Mouse (Mus musculus) myocyte (in vitro differentiated cells): ENCODE data around the gene Tesc. TPM values are rescaled to one million over a fixed set of nuclear protein-coding genes. Genes with fewer than 3 reads are reported as not detected.

Experiments
- H3K27me3 ChIP-seq: one replicate; pipeline ENCODE4 v1.6.1; 2011; ENCODE audit not compliant: control insufficient read depth, insufficient read depth, insufficient read length
- H3K36me3 ChIP-seq: one replicate; pipeline ENCODE4 v1.6.1; 2011; ENCODE audit not compliant: control insufficient read depth, insufficient read depth
- H3K4me2 ChIP-seq: one replicate; pipeline ENCODE4 v1.6.1; 2011; ENCODE audit warnings: low read depth, control low read depth
- H3K4me3 ChIP-seq: one replicate; pipeline ENCODE4 v1.5.1; 2011; ENCODE audit warnings: mild to moderate bottlenecking, control low read depth, moderate library complexity
- H3K79me2 ChIP-seq: one replicate; pipeline ENCODE4 v1.6.1; 2011; ENCODE audit not compliant: control insufficient read depth, insufficient read depth
- H3ac ChIP-seq: one replicate; pipeline ENCODE4 v1.6.1; 2011; ENCODE audit not compliant: control insufficient read depth, insufficient read length
- CEBPB ChIP-seq: IDR thresholded peaks from 2 replicates; pipeline ENCODE4 v1.6.1; 2011; ENCODE audit warnings: mild to moderate bottlenecking, moderate library complexity; ENCODE audit not compliant: poor library complexity, insufficient read depth, severe bottlenecking
- E2F4 ChIP-seq: IDR thresholded peaks from one replicate; pipeline ENCODE4 v1.6.1; 2011; ENCODE audit warnings: mild to moderate bottlenecking, control low read depth, moderate library complexity; ENCODE audit not compliant: insufficient read depth
- MAX ChIP-seq: IDR thresholded peaks from one replicate; pipeline ENCODE4 v1.6.1; 2011; ENCODE audit warnings: low read depth, mild to moderate bottlenecking, control low read depth
- MYOD1 ChIP-seq, 3 experiments: IDR thresholded peaks; one replicate each; pipeline ENCODE4 v1.6.1; 2011; ENCODE audit warnings: control low read depth in 2 of 3, low read depth in 2 of 3, mild to moderate bottlenecking in 2 of 3, moderate library complexity in 1 of 3; ENCODE audit not compliant: insufficient read length in 2 of 3, control insufficient read depth in 1 of 3
- MYOG ChIP-seq, 3 experiments: IDR thresholded peaks; one replicate each; pipeline ENCODE4 v1.6.1; 2011; ENCODE audit warnings: control low read depth in 2 of 3, low read depth in 2 of 3, mild to moderate bottlenecking in 2 of 3; ENCODE audit not compliant: insufficient read length in 2 of 3, control insufficient read depth in 1 of 3, insufficient read depth in 1 of 3
- POLR2A ChIP-seq: IDR thresholded peaks from one replicate; pipeline ENCODE4 v1.6.1; 2011; ENCODE audit warnings: low read depth, mild to moderate bottlenecking, control low read depth, moderate library complexity; ENCODE audit not compliant: insufficient read length
- POLR2AphosphoS2 ChIP-seq: IDR thresholded peaks from one replicate; pipeline ENCODE4 v1.6.1; 2011; ENCODE audit warnings: low read depth, control low read depth; ENCODE audit not compliant: insufficient read length
- REST ChIP-seq: IDR thresholded peaks from one replicate; pipeline ENCODE4 v1.6.1; 2011; ENCODE audit warnings: mild to moderate bottlenecking, control low read depth, moderate library complexity; ENCODE audit not compliant: insufficient read depth, insufficient read length
- SRF ChIP-seq: IDR thresholded peaks from one replicate; pipeline ENCODE4 v1.6.1; 2011; ENCODE audit warnings: low read depth; ENCODE audit not compliant: control insufficient read depth, insufficient read length
- TCF12 ChIP-seq: IDR thresholded peaks from one replicate; pipeline ENCODE4 v1.6.1; 2011; ENCODE audit warnings: mild to moderate bottlenecking, control low read depth; ENCODE audit not compliant: poor library complexity, insufficient read depth, severe bottlenecking
- TCF3 ChIP-seq: IDR thresholded peaks from one replicate; pipeline ENCODE4 v1.6.1; 2011; ENCODE audit warnings: low read depth, control low read depth; ENCODE audit not compliant: insufficient read length
- USF1 ChIP-seq: IDR thresholded peaks from one replicate; pipeline ENCODE4 v1.6.1; 2011; ENCODE audit warnings: low read depth, mild to moderate bottlenecking, control low read depth, moderate library complexity
- polyA plus RNA-seq: library from polyadenylated mRNA; unstranded; fragments of >200 nt; fragmentation: generic; extraction: Trizol; gene quantifications from one replicate; pipeline ENCODE4 v1.2.1, GENCODE M21; 2012; ENCODE audit warnings: missing spikeins

Tesc gene
- polyA plus RNA-seq, 1 experiment, result 3.1 TPM

DNA sequence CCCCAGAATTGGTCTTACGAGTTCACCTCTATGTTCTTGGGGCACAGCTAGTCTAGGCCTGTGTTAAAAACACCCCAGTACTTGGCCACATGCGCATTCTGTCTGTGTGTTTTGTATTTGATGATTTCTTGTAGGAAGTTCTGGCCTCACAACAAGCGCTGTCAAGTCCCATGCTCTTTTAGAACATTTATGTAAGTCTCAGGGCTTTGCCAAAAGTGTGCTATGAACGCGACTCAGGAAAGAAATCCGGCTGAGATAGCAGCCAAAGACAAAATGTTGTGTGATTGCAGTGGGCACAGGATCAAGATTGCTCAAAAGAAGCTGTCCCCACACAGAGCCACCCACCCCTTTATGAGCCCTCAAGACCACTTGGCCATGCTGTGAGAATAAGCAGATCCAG, 34.0 kb upstream of the Tesc start:
- Histone ChIP-seq H3K27me3 (no peaks in the 10 kb centered on the region), H3K4me2 (no peak overlapping the region), H3K79me2 (no peaks in the 10 kb centered on the region), H3K36me3 (peaks cover 10% of the 10 kb centered on the region), H3ac (no peak overlapping the region), H3K4me3 (no peak overlapping the region)
- TF ChIP-seq MAX (no peak), MYOG (IDR thresholded peaks at IDR 0.05; ENCODE audit: control insufficient read depth in 1 of 3, insufficient read depth in 1 of 3, insufficient read length in 2 of 3, low read depth in 2 of 3) (no peak), POLR2AphosphoS2 (no peak), SRF (no peak), CEBPB (no peak), MYOD1 (IDR thresholded peaks at IDR 0.05; ENCODE audit: control insufficient read depth in 1 of 3, insufficient read length in 2 of 3, low read depth in 2 of 3) (no peak), POLR2A (no peak), TCF3 (no peak), E2F4 (no peak), REST (no peak), USF1 (no peak), TCF12 (no peak)

DNA sequence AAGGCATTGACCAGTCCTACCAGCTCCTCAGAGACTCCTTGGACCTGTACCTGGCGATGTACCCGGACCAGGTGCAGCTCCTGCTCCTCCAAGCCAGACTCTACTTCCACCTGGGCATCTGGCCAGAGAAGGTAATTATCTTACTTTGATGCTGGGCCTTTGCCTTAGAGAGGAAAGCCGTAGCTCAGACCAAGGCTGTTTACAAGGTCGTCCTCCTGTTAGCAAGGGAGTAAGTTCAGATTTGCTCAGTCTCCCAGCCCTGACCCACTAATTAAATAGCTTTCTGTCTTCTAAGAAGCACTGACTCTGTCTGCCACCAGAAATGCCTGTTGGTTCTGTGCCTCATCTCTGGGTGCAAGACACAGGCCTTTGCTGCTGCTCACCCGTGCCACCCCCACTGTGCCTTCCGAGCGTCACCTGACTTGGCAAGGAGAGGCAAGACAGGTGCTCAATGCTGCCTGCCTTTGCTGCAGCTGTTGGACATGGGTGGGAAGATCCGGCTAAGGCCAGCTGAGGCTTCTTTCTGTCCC, 32.1 kb upstream of the Tesc start:
- Histone ChIP-seq H3K79me2 (no peaks in the 10 kb centered on the region), H3K27me3 (no peaks in the 10 kb centered on the region), H3K4me2 (no peak overlapping the region), H3ac (no peak overlapping the region), H3K36me3 (peaks cover 10% of the 10 kb centered on the region), H3K4me3 (no peak overlapping the region)
- TF ChIP-seq USF1, result no peak
- no peak for TF ChIP-seq SRF
- peak in 2 of 3 experiments; percentile 49 to 98 for TF ChIP-seq MYOD1 (IDR thresholded peaks at IDR 0.05; ENCODE audit: control insufficient read depth in 1 of 3, insufficient read length in 2 of 3, low read depth in 2 of 3)
- TF ChIP-seq TCF3, result peak; percentile 28
- no peak for TF ChIP-seq POLR2AphosphoS2
- TF ChIP-seq POLR2A, result no peak
- no peak for TF ChIP-seq CEBPB
- no peak for TF ChIP-seq MAX
- TF ChIP-seq E2F4, result no peak
- no peak for TF ChIP-seq REST
- TF ChIP-seq MYOG (IDR thresholded peaks at IDR 0.05; ENCODE audit: control insufficient read depth in 1 of 3, insufficient read depth in 1 of 3, insufficient read length in 2 of 3, low read depth in 2 of 3), result peak in 2 of 3 experiments; percentile 50 to 89
- no peak for TF ChIP-seq TCF12

DNA sequence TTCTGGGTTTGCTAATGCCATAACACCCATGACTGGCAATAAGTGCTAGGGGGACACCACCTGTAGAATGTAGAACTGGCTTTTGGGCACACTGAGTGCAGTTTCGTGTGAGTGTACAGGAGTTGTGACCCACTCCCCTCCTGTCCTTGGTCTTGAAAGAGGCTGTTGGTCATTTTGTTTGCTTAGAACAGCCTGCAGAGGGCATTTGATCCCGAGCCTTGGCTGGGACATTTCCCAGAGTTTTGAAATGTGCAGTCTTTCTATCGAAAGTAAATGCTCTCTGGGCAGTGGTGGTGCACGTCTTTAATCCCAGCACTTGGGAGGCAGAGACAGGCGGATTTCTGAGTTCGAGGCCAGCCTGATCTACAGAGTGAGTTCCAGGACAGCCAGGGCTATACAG, 31.6 kb upstream of the Tesc start:
- H3K27me3 ChIP-seq, result no peaks in the 10 kb centered on the region
- no peaks in the 10 kb centered on the region for H3K79me2 ChIP-seq
- no peak overlapping the region for H3K4me3 ChIP-seq
- H3ac ChIP-seq, result no peak overlapping the region
- no peak overlapping the region for H3K4me2 ChIP-seq
- peaks cover 10% of the 10 kb centered on the region for H3K36me3 ChIP-seq
- TF ChIP-seq MYOG (IDR thresholded peaks at IDR 0.05; ENCODE audit: control insufficient read depth in 1 of 3, insufficient read depth in 1 of 3, insufficient read length in 2 of 3, low read depth in 2 of 3) (no peak), TCF12 (no peak), CEBPB (no peak), POLR2A (no peak), E2F4 (no peak)

DNA sequence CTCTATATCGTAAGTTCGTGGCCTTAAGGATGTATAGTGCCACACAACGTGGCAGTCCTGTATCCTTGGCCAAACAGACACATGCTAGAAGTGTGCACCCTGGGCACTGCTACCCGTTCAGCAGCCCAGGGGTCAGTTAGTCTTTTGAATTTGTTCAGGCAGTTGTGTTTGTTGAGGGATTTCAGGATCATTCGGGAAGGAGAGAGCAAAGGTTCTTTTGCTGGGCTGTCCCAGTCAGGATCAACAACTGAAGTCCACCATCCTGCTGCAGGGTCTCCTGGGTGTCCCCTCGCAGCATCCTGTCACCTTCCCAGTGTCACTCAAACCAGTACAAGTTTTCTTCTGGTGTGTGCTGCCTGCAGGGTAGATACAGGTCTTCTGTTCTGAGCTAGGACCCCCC, 31.0 kb upstream of the Tesc start:
- Histone ChIP-seq H3K36me3 (peaks cover 7% of the 10 kb centered on the region), H3K4me3 (no peak overlapping the region), H3ac (no peak overlapping the region), H3K4me2 (no peak overlapping the region), H3K27me3 (no peaks in the 10 kb centered on the region), H3K79me2 (no peaks in the 10 kb centered on the region)
- no peak for TF ChIP-seq POLR2AphosphoS2

DNA sequence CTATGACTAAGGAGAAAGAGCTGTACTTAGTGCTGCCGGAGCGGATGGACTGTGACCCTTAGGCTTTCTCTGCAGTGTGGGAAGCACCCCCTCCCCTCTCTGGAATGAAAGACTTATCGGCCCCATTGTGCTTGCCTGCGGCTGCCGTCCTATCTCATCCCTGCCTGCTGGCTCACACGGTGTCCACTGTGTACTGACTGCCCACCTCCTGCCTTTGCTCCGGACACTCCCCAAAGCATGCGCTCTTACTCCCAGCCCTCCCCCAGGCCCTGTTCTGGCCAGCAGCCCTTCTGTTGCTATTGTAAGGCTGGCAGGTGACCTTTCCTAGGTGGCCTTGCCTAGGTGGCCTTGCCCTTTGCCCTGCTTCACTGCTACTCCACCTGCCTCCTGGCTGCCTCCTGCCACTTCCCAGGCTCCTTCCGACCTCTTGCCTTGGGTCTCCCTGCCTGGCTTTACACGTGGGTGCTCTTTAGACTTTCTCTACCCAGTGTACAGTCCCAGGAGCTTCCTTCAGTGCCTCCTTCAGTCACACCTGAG, 30.0 kb upstream of the Tesc start:
- TF ChIP-seq TCF3 (no peak), POLR2A (no peak), TCF12 (no peak), SRF (no peak), E2F4 (no peak), MYOD1 (IDR thresholded peaks at IDR 0.05; ENCODE audit: control insufficient read depth in 1 of 3, insufficient read length in 2 of 3, low read depth in 2 of 3) (no peak), POLR2AphosphoS2 (no peak), MYOG (IDR thresholded peaks at IDR 0.05; ENCODE audit: control insufficient read depth in 1 of 3, insufficient read depth in 1 of 3, insufficient read length in 2 of 3, low read depth in 2 of 3) (no peak), REST (no peak), MAX (no peak), USF1 (no peak), CEBPB (no peak)
- H3K4me2 ChIP-seq, result no peak overlapping the region
- no peak overlapping the region for H3ac ChIP-seq
- no peaks in the 10 kb centered on the region for H3K36me3 ChIP-seq
- no peaks in the 10 kb centered on the region for H3K79me2 ChIP-seq
- H3K4me3 ChIP-seq, result no peak overlapping the region
- H3K27me3 ChIP-seq, result no peaks in the 10 kb centered on the region
